Mouse (Mus musculus) forebrain, embryonic 12.5 days (tissue): ENCODE measurements at regions not wholly inside any gene's neighbourhood (a gene's known extent, or its start where the extent isn't known, plus 50 kb on each side); places are given as distances from the start of the nearest gene placed in this dataset.

Source experiments
- ATAC-seq: fragments of 200-750 bp; cut with Nextera tagmentation; 2 replicates; pipeline ENCODE4 v1.8.0; 2017; ENCODE audit warnings: moderate TSS enrichment; ENCODE audit not compliant: low FRiP score
- H3K27ac ChIP-seq: fragments of 300-500 bp; sonication (generic); 2 replicates; pipeline ENCODE4 v1.5.1; 2016; ENCODE audit warnings: mild to moderate bottlenecking
- H3K27me3 ChIP-seq: fragments of 300-500 bp; sonication (generic); 2 replicates; pipeline ENCODE4 v1.6.1; 2016; ENCODE audit warnings: mild to moderate bottlenecking
- H3K36me3 ChIP-seq: fragments of 300-500 bp; sonication (generic); replicated peaks from 2 replicates; pipeline ENCODE4 v1.6.1; 2016; ENCODE audit warnings: mild to moderate bottlenecking
- H3K4me1 ChIP-seq: fragments of 300-500 bp; sonication (generic); 2 replicates; pipeline ENCODE4 v1.6.1; 2016
- H3K4me2 ChIP-seq: fragments of 300-500 bp; sonication (generic); 2 replicates; pipeline ENCODE4 v1.6.1; 2016; ENCODE audit warnings: mild to moderate bottlenecking, moderate library complexity
- H3K4me3 ChIP-seq: fragments of 300-500 bp; sonication (generic); replicated peaks from 2 replicates; pipeline ENCODE4 v1.5.1; 2016; ENCODE audit warnings: mild to moderate bottlenecking
- H3K9ac ChIP-seq: fragments of 300-500 bp; sonication (generic); 2 replicates; pipeline ENCODE4 v1.6.1; 2016; ENCODE audit warnings: mild to moderate bottlenecking
- H3K9me3 ChIP-seq: fragments of 300-500 bp; sonication (generic); 2 replicates; pipeline ENCODE4 v1.6.1; 2016
- WGBS: fragments of 180-500 bp; shearing (Covaris S2); methylation state at CpG from one replicate; pipeline ENCODE4 v1.1.7; 2016; 5-methylcytosine and 5-hydroxymethylcytosine counted together

- 78% methylated on average over 7 of the region's 7 CpGs for WGBS
- Histone ChIP-seq H3K9me3 (no peaks in the 10 kb centered on the region), H3K4me1 (peaks cover 4% of the 10 kb centered on the region; the same call in 1 of the 2 replicates), H3K27me3 (peaks cover 68% of the 10 kb centered on the region), H3K4me3 (no peak overlapping the region), H3K36me3 (no peaks in the 10 kb centered on the region), H3K4me2 (no peak overlapping the region), H3K9ac (no peak overlapping the region), H3K27ac (no peak overlapping the region)
- ATAC-seq, result no peak
Measured at GRCm38 (mm10) chr16:23838696-23839095, 52.1 kb downstream of the Sst start.

GRCm38 (mm10) chr16:23838114-23838513 lies 52.6 kb downstream of the Sst start:
- Histone ChIP-seq H3K4me2 (no peak overlapping the region), H3K4me1 (peaks cover 4% of the 10 kb centered on the region; the same call in 1 of the 2 replicates), H3K27ac (no peak overlapping the region), H3K27me3 (peaks cover 67% of the 10 kb centered on the region), H3K36me3 (no peaks in the 10 kb centered on the region), H3K9ac (no peak overlapping the region), H3K4me3 (no peak overlapping the region), H3K9me3 (no peaks in the 10 kb centered on the region)
- 65% methylated on average over 2 of the region's 2 CpGs for WGBS
- no peak for ATAC-seq

GRCm38 (mm10) chr16:23834991-23835390 lies 55.8 kb downstream of the Sst start:
- Histone ChIP-seq H3K27me3 (peaks cover 42% of the 10 kb centered on the region), H3K4me3 (no peak overlapping the region), H3K27ac (no peak overlapping the region), H3K4me1 (no peaks in the 10 kb centered on the region), H3K9ac (no peak overlapping the region), H3K36me3 (no peaks in the 10 kb centered on the region), H3K9me3 (no peaks in the 10 kb centered on the region), H3K4me2 (no peak overlapping the region)
- ATAC-seq, result no peak
- 89% methylated on average over 4 of the region's 4 CpGs for WGBS

- 65% methylated on average over 2 of the region's 2 CpGs for WGBS
Measured at GRCm38 (mm10) chr16:23833603-23834002, 57.2 kb downstream of the Sst start.

GRCm38 (mm10) chr16:23833042-23833423 lies 57.7 kb downstream of the Sst start:
- H3K27ac ChIP-seq, result no peak overlapping the region
- ATAC-seq, result no peak
- 75% methylated on average over 2 of the region's 2 CpGs for WGBS

More at GRCm38 (mm10) chr16:23833603-23834002, 57.2 kb downstream of the Sst start:
- H3K4me2 ChIP-seq, result no peak overlapping the region
- H3K9me3 ChIP-seq, result 0 out of 2 replicates have a peak, but pooled peaks cover 4% of the 10 kb centered on the region
- no peak overlapping the region for H3K27ac ChIP-seq
- peaks cover 36% of the 10 kb centered on the region for H3K27me3 ChIP-seq
- no peaks in the 10 kb centered on the region for H3K4me1 ChIP-seq
- H3K4me3 ChIP-seq, result no peak overlapping the region
- H3K36me3 ChIP-seq, result no peaks in the 10 kb centered on the region
- ATAC-seq, result no peak
- H3K9ac ChIP-seq, result no peak overlapping the region

GRCm38 (mm10) chr16:23832393-23833041 lies 58.2 kb downstream of the Sst start:
- Histone ChIP-seq H3K9me3 (0 out of 2 replicates have a peak, but pooled peaks cover 4% of the 10 kb centered on the region), H3K9ac (no peak overlapping the region), H3K4me2 (no peak overlapping the region), H3K27me3 (peaks cover 28% of the 10 kb centered on the region), H3K27ac (no peak overlapping the region), H3K36me3 (no peaks in the 10 kb centered on the region), H3K4me1 (peaks cover 8% of the 10 kb centered on the region), H3K4me3 (no peak overlapping the region)
- ATAC-seq, result no peak
- 75% methylated on average over 9 of the region's 9 CpGs for WGBS

More at GRCm38 (mm10) chr16:23833042-23833423, 57.7 kb downstream of the Sst start:
- Histone ChIP-seq H3K4me1 (peaks cover 3% of the 10 kb centered on the region; the same call in 1 of the 2 replicates), H3K4me3 (no peak overlapping the region), H3K36me3 (no peaks in the 10 kb centered on the region), H3K4me2 (no peak overlapping the region), H3K27me3 (peaks cover 30% of the 10 kb centered on the region), H3K9ac (no peak overlapping the region), H3K9me3 (0 out of 2 replicates have a peak, but pooled peaks cover 4% of the 10 kb centered on the region)

GRCm38 (mm10) chr16:23825662-23826061 lies 65.1 kb downstream of the Sst start:
- H3K4me3 ChIP-seq, result no peak overlapping the region
- 0 out of 2 replicates have a peak, but pooled peaks cover 4% of the 10 kb centered on the region for H3K9me3 ChIP-seq
- no peak overlapping the region for H3K4me2 ChIP-seq
- H3K36me3 ChIP-seq, result no peaks in the 10 kb centered on the region
- no peak for ATAC-seq
- H3K27ac ChIP-seq, result no peak overlapping the region
- peaks cover 9% of the 10 kb centered on the region for H3K4me1 ChIP-seq
- WGBS, result 90% methylated on average over 5 of the region's 5 CpGs
- no peak overlapping the region for H3K9ac ChIP-seq
- 0 out of 2 replicates have a peak, but pooled peaks cover 8% of the 10 kb centered on the region for H3K27me3 ChIP-seq

- Histone ChIP-seq H3K4me2 (no peak overlapping the region), H3K9me3 (no peaks in the 10 kb centered on the region), H3K9ac (no peak overlapping the region), H3K4me3 (no peak overlapping the region), H3K27ac (no peak overlapping the region), H3K36me3 (no peaks in the 10 kb centered on the region), H3K4me1 (no peaks in the 10 kb centered on the region), H3K27me3 (no peaks in the 10 kb centered on the region)
- no peak for ATAC-seq
- 82% methylated on average over 2 of the region's 2 CpGs for WGBS
Measured at GRCm38 (mm10) chr16:23785216-23785615, 105.5 kb downstream of the Sst start.

- WGBS, result 81% methylated on average over 6 of the region's 6 CpGs
- Histone ChIP-seq H3K9ac (no peak overlapping the region), H3K36me3 (no peaks in the 10 kb centered on the region), H3K9me3 (no peaks in the 10 kb centered on the region), H3K4me3 (no peak overlapping the region), H3K4me2 (no peak overlapping the region), H3K4me1 (no peaks in the 10 kb centered on the region), H3K27ac (no peak overlapping the region), H3K27me3 (no peaks in the 10 kb centered on the region)
- ATAC-seq, result no peak
Measured at GRCm38 (mm10) chr16:23784021-23784897, 106.5 kb downstream of the Sst start.

GRCm38 (mm10) chr16:23780440-23781231 lies 110.1 kb downstream of the Sst start:
- Histone ChIP-seq H3K27me3 (no peaks in the 10 kb centered on the region), H3K9ac (no peak overlapping the region), H3K36me3 (no peaks in the 10 kb centered on the region), H3K27ac (no peak overlapping the region), H3K9me3 (no peaks in the 10 kb centered on the region), H3K4me1 (no peaks in the 10 kb centered on the region), H3K4me3 (no peak overlapping the region), H3K4me2 (no peak overlapping the region)
- no peak for ATAC-seq
- WGBS, result 71% methylated on average over 14 of the region's 14 CpGs

- Histone ChIP-seq H3K4me2 (no peak overlapping the region), H3K36me3 (no peaks in the 10 kb centered on the region), H3K4me1 (no peaks in the 10 kb centered on the region), H3K9ac (no peak overlapping the region), H3K27ac (no peak overlapping the region), H3K4me3 (no peak overlapping the region), H3K9me3 (no peaks in the 10 kb centered on the region), H3K27me3 (no peaks in the 10 kb centered on the region)
- WGBS, result 81% methylated on average over 4 of the region's 4 CpGs
- ATAC-seq, result no peak
Measured at GRCm38 (mm10) chr16:23777894-23778293, 112.9 kb downstream of the Sst start.

GRCm38 (mm10) chr16:23777041-23777440 lies 113.7 kb downstream of the Sst start:
- ATAC-seq, result no peak
- Histone ChIP-seq H3K4me1 (no peaks in the 10 kb centered on the region), H3K27ac (no peak overlapping the region), H3K27me3 (no peaks in the 10 kb centered on the region), H3K4me3 (no peak overlapping the region), H3K4me2 (no peak overlapping the region), H3K9me3 (no peaks in the 10 kb centered on the region), H3K36me3 (no peaks in the 10 kb centered on the region), H3K9ac (no peak overlapping the region)
- 55% methylated on average over 2 of the region's 2 CpGs for WGBS
